Mouse (Mus musculus) yolk sac, embryonic 10.5 days (tissue): ENCODE measurements around the gene Bckdhb.

ENCODE experiments used
- DNase-seq: peaks from one replicate; pipeline ENCODE4 v3.0.0-alpha.2; 2017; ENCODE audit warnings: low spot score

Bckdhb gene

GRCm38 (mm10) chr9:84107045-84107813 is 182.3 kb downstream of the Bckdhb start:
- DNase-seq, result no peak

DNA sequence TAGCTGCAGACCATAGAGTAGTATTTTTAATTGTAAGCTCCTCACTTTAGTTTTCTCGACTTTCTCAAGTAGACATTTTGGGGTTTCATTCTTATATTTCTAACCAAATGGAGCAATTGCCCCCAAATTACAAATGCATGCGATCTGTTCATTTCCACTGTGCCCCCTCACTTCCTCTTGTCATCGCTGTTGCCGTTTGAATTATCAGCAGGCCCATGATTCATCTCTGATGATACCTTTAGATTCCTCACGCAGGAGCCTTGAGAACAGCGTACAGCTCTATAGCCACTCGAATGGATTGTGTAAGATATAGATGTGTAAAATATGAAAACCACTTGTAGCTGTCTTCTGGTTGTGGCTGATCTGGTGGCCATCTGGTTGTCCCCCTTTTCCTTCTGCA is 183.6 kb downstream of the Bckdhb start:
- DNase-seq, result no peak

DNA sequence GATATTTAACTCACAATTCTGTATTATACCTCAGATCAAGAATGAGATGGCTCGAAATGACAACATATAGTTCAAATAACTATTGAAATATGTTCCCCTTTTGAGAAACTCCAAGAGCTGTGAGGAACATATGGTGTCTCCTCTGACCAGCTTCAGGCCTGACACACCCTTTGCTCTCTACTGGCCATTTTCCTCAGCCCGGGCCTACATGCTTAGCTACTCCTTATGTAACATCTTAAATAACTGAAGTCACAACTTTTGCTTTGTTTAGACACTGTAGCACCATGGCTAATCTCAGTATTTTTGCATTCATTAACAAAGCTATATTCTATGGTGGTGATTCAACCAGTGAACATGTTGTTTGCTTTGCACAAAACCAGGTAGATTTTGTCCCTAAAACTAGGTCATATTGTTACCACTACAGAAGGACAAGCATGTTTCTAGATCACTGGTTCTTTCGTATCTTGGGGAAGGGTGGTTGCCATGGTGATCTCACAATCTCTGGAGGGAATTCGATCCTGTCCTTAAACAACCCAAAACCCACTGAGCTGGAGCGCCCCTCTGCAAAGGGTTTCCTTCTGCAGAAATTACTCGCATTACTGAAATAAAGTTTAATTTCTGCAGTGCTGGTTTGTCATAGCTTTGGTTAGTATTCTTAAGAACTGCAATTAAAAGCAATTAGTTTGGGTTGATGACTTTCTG is 185.0 kb downstream of the Bckdhb start:
- no peak for DNase-seq

DNA sequence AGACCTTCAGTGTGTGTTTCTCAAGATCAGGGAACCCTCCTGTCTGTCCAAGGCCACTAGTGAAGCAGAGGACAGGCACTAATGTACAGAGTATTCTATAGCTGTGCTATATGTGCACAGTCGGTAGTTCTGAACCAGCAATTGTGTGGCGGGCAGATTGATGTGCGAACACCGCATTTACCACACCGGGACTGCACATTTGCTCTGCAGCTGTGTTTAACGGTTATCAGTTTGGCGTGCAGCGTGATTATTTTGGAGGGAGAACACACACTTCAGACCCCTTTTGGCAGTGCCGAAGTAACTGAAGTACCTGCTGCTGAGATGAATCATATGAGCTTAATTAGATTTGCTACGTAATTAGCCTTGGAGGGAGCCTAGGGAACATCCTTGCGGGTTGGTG is 185.7 kb downstream of the Bckdhb start:
- no peak for DNase-seq

- no peak for DNase-seq
Measured at GRCm38 (mm10) chr9:84112319-84112718, 187.4 kb downstream of the Bckdhb start.

DNA sequence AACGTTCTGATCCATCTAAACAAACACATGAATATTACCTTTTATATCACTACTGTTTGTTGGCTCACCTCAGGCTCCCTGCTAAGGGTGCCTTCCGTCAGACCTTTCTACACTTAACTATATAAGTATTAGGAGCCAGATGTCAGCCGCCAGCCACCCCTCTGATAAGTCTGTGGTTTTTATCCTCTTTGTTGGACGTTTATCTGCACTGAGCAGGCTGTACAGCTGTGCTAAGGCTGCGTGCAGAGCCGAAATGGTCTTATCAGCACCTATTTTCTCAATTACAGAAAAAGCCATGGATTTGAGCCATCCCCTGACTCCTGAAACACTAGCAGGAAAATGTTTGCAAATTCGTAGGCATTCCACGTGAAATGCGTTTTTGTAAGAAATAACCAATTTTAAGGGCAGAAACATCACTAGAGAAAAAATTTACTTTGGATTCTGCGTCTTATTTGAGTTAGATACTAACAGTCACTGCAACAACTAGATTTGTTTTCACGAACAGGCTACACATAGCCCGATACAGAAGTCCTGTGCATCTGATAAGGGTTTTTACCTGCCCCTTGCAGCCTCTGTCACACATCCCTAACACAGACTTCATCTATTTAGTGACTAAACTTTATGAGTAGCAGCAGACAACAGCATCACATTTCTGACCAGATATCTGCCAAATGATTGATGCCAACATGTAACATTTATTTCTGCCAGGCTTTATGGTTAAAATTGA is 188.1 kb downstream of the Bckdhb start:
- DNase-seq, result no peak

GRCm38 (mm10) chr9:84114254-84114653 is 189.3 kb downstream of the Bckdhb start:
- DNase-seq, result no peak

DNA sequence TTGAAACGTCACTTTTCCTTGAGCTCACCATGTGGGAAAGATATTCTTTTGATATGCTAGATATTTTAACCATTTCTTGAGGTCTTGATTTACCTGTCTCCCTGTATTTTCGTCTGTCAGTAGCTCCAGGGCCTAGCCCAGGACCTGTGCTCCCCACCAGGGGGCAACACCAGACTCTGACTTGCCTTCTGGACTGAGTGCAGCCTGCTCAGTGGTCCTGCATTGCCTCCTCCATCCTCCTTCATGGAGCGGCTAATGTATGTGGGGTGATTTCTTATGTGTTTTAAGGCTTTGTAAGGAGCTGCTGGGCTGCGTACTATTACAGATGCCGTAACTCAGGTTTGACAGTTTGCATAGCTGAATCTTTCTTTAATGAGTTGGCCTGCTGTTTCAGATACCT is 192.4 kb downstream of the Bckdhb start:
- no peak for DNase-seq

GRCm38 (mm10) chr9:84124996-84125395 is 200.1 kb downstream of the Bckdhb start:
- no peak for DNase-seq

DNA sequence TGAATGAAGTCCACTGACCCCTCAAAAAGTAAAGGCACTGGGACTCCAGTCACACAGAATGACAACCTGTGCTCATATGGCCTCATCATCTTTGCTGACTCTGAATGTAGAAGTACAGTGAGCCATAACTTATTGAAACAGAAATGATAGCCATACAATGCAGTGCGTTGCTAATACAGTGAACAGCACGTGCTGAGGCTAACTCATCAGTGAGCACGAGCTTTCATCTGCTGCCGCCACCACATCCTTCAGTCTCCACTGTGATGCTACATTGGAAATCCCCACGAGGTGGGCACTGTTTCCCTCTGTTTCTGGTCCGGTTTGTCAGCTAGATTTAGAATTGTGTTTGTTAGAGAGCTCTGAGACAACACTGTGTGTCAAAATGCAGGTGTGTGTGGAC is 205.4 kb downstream of the Bckdhb start:
- DNase-seq, result no peak

DNA sequence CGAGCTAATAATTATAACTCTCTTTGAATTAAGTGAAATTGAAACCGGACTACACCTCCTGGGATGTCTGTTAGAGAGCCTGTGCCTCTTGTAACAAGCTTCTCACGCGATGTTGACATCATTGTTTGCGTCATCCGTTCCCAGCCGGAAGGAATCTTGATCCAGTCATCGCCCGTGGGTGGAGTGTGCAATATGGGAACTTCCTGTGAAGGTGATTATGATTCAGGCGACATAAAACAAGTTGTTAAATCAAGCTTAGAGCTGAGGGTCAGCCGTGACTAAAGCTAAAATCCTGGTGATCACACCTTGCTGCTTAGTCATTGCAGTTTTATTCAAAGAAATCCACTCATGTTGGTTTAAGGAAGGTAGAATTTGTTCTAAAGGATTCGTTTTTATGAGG is 210.1 kb downstream of the Bckdhb start:
- DNase-seq, result no peak

GRCm38 (mm10) chr9:84137192-84137591 is 212.2 kb downstream of the Bckdhb start:
- no peak for DNase-seq

DNA sequence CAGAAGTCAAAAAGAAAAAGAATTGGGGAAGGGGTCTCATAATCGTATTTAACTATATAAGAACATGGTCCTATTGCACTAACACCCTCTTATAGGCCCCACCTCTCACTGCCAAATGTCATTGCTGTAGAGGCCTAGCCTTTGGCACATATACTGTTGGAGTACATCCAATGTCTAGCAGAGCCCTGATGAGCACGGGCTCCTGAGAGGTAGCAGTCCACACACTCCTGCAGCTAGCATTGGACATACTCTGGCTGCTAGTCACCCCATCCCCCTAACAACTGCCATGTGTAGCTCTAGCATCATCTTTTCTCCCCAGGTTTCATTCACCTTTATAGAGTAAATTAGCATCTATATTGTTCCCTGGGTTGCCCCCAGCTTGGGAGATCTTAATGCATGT is 223.2 kb downstream of the Bckdhb start:
- no peak for DNase-seq
